Mouse (Mus musculus) small intestine, adult 2 months (tissue): ENCODE results near the gene Tnfrsf21.

Experiments
- CTCF ChIP-seq: fragments of 200-500 bp; IDR thresholded peaks from 2 replicates; pipeline ENCODE4 v1.5.1; 2012; ENCODE audit warnings: low read depth, mild to moderate bottlenecking, control low read depth, inconsistent platforms, low read length, moderate library complexity, mixed read lengths; ENCODE audit not compliant: insufficient replicate concordance, insufficient read length; ENCODE audit errors: extremely low read depth
- POLR2A ChIP-seq: fragments of 200-500 bp; IDR thresholded peaks from 2 replicates; pipeline ENCODE4 v1.6.1; 2012; ENCODE audit warnings: low read depth, mild to moderate bottlenecking, control low read depth, inconsistent platforms, low read length, moderate library complexity

DNA sequence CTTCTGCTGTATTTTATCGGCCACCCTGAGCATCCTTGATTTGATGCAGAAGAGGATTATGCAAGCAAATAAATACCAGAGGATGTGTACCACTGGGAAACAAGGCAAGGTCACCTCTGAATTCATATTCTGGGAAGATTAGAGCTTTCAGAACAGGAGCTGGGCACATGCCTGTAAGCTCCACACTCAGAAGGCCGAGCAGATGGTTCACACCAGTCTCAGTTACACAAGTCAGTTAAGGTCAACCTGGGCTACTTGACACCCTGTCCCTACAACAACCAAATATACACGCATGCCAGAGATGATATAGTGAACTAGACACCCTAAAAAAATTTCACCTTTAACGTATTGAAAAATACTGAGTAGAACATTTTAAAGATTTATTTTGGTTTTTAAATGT is 116.8 kb downstream of the Tnfrsf21 start:
- TF ChIP-seq POLR2A (no peak), CTCF (no peak)
